Mouse (Mus musculus) heart, adult 2 months (tissue): Measurements from ENCODE around the gene Mobp. TPM values are rescaled to one million over a fixed set of nuclear protein-coding genes. Genes with fewer than 3 reads are reported as not detected.

Experiments
- DNase-seq, 2 experiments: peaks; one replicate each; pipeline ENCODE4 v3.0.0; 2021
- H3K27ac ChIP-seq: fragments of 200-600 bp; 2 replicates; pipeline ENCODE4 v1.8.1; 2022
- H3K27me3 ChIP-seq: fragments of 200-500 bp; 2 replicates; pipeline ENCODE4 v1.6.1; 2012; ENCODE audit warnings: mild to moderate bottlenecking, low read length, inconsistent platforms, mixed read lengths; ENCODE audit not compliant: control insufficient read depth, insufficient read depth
- H3K36me3 ChIP-seq: fragments of 200-500 bp; 2 replicates; pipeline ENCODE4 v1.6.1; 2012; ENCODE audit warnings: low read length, inconsistent platforms; ENCODE audit not compliant: control insufficient read depth, insufficient read depth
- H3K4me1 ChIP-seq: fragments of 200-500 bp; 2 replicates; pipeline ENCODE4 v1.6.1; 2011; ENCODE audit warnings: low read length; ENCODE audit not compliant: control insufficient read depth, insufficient read depth
- H3K4me3 ChIP-seq: fragments of 200-600 bp; 2 replicates; pipeline ENCODE4 v1.8.1; 2022
- H3K79me2 ChIP-seq: fragments of 200-500 bp; replicated peaks from 2 replicates; pipeline ENCODE4 v1.6.1; 2012; ENCODE audit warnings: mild to moderate bottlenecking, inconsistent platforms, low read length, moderate library complexity, mixed read lengths; ENCODE audit not compliant: control insufficient read depth, insufficient read depth
- H3K9ac ChIP-seq: fragments of 200-500 bp; 2 replicates; pipeline ENCODE4 v1.6.1; 2012; ENCODE audit warnings: low read depth, mild to moderate bottlenecking, control low read depth, inconsistent platforms, low read length, mixed read lengths
- CTCF ChIP-seq: fragments of 200-600 bp; IDR thresholded peaks from 2 replicates; pipeline ENCODE4 v1.8.1; 2022; ENCODE audit warnings: antibody characterized with exemption, mild to moderate bottlenecking, moderate library complexity
- EP300 ChIP-seq: fragments of 200-500 bp; IDR thresholded peaks from 2 replicates; pipeline ENCODE4 v1.6.1; 2011; ENCODE audit warnings: low read depth, low read length, control low read depth; ENCODE audit not compliant: insufficient read depth
- POLR2A ChIP-seq: fragments of 200-500 bp; IDR thresholded peaks from 2 replicates; pipeline ENCODE4 v1.6.1; 2011; ENCODE audit warnings: mild to moderate bottlenecking, low read depth, low read length, control low read depth; ENCODE audit not compliant: insufficient read depth
- WGBS: fragments of 180-500 bp; shearing (Covaris S2); methylation state at CpG from one replicate; pipeline ENCODE4 v1.1.7; 2018; 5-methylcytosine and 5-hydroxymethylcytosine counted together
- intact Hi-C: fragments of 180-260 bp; cut with DNase I; formaldehyde crosslinking; loops from one replicate; pipeline ENCODE4 v1.15.1; 2025
- polyA plus RNA-seq: library from polyadenylated mRNA; depleted of rRNA; stranded (reverse); fragments of >200 nt; gene quantifications from 2 replicates; pipeline ENCODE4 v1.2.3, GENCODE M21; 2012; rRNA removed
- total RNA-seq, 2 experiments: library from RNA; stranded (reverse); gene quantifications; 2 replicates each; pipeline ENCODE4 v1.2.3; 2021

Gene Mobp
- total and polyA plus RNA-seq, 3 experiments: not detected

- no peak for DNase-seq
- WGBS: 80% methylated on average over 17 of the region's 17 CpGs
- Histone ChIP-seq H3K4me1 (no peaks in the 10 kb centered on the region), H3K36me3 (no peaks in the 10 kb centered on the region), H3K4me3 (no peak overlapping the region), H3K27me3 (no peaks in the 10 kb centered on the region), H3K79me2 (no peaks in the 10 kb centered on the region), H3K9ac (no peak overlapping the region), H3K27ac (no peak overlapping the region)
- TF ChIP-seq CTCF: no peak
- TF ChIP-seq EP300: no peak
- intact Hi-C loops: no loop called here
These were observed 57.4 kb downstream of the Mobp start for GRCm38 (mm10) chr9:120206897-120207296.

DNA sequence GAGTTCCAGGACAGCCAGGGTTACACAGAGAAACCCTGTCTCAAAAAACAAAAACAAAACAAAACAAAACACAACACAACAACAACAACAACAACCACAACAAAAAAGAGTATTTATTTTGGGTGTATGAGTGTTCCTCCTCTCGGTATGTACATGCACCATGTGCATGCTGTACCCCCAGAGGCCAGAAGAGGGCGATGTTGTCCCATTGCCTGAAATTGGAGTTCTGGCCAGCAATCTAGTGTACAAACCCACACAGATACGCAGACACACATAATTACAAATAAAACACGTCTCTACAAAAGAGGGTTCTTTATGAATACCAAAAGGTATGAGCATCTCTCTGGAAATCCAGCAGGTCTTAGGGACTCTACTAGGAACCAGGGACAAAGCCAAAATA, 60.6 kb downstream of the Mobp start:
- TF ChIP-seq CTCF (peak; percentile 71), EP300 (no peak)
- H3K4me1 ChIP-seq: no peaks in the 10 kb centered on the region
- no peaks in the 10 kb centered on the region for H3K79me2 ChIP-seq
- no peak overlapping the region for H3K9ac ChIP-seq
- DNase-seq: peak in 1 of 2 experiments; percentile 43
- H3K27me3 ChIP-seq: no peaks in the 10 kb centered on the region
- no peaks in the 10 kb centered on the region for H3K36me3 ChIP-seq
- intact Hi-C loops: loop anchor here (5.0 kb wide), 1 partner anchor 167 kb away; no protein-coding TSS in a partner anchor
- H3K4me3 ChIP-seq: no peak overlapping the region
- no peak overlapping the region for H3K27ac ChIP-seq
- WGBS: 74% methylated on average over 4 of the region's 4 CpGs

DNA sequence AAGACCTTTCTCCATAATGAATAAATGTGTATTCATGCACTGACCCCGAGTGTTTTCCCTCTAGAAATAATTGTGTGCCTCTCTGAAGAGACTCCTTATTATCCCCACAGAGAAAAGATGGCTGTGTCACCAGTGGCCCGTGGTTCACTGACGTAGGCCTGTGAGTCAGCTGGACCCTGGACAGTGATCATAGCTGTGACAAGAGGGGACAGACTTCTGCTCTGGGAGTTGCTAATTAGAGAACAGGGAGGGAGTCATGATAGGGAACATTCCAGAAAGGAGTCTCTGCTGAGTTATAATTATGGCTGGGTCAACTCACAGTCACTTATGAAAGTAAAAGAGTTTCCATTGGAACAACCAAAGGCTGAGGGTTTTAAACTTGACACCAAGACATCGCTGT, 61.4 kb downstream of the Mobp start:
- Histone ChIP-seq H3K4me1 (no peaks in the 10 kb centered on the region), H3K79me2 (no peaks in the 10 kb centered on the region), H3K36me3 (no peaks in the 10 kb centered on the region), H3K4me3 (no peak overlapping the region), H3K27me3 (no peaks in the 10 kb centered on the region), H3K9ac (no peak overlapping the region), H3K27ac (peak overlapping the region; percentile 34; the same call in 1 of the 2 replicates)
- no peak for TF ChIP-seq CTCF
- no peak for TF ChIP-seq EP300
- no peak for TF ChIP-seq POLR2A
- no peak for DNase-seq
- 44% methylated on average over 4 of the region's 4 CpGs for WGBS
- intact Hi-C loops: loop anchor here (5.0 kb wide), 1 partner anchor 166 kb away; no protein-coding TSS in a partner anchor

- intact Hi-C loops: loop anchor here (5.0 kb wide), 1 partner anchor 164 kb away; no protein-coding TSS in a partner anchor
- Histone ChIP-seq H3K4me3 (no peak overlapping the region), H3K36me3 (no peaks in the 10 kb centered on the region), H3K27me3 (no peaks in the 10 kb centered on the region), H3K4me1 (no peaks in the 10 kb centered on the region), H3K9ac (no peak overlapping the region), H3K27ac (no peak overlapping the region), H3K79me2 (no peaks in the 10 kb centered on the region)
- no peak for DNase-seq
- 75% methylated on average over 6 of the region's 6 CpGs for WGBS
- TF ChIP-seq EP300 (no peak), POLR2A (no peak), CTCF (no peak)
These were observed 63.4 kb downstream of the Mobp start for GRCm38 (mm10) chr9:120212936-120213335.

DNA sequence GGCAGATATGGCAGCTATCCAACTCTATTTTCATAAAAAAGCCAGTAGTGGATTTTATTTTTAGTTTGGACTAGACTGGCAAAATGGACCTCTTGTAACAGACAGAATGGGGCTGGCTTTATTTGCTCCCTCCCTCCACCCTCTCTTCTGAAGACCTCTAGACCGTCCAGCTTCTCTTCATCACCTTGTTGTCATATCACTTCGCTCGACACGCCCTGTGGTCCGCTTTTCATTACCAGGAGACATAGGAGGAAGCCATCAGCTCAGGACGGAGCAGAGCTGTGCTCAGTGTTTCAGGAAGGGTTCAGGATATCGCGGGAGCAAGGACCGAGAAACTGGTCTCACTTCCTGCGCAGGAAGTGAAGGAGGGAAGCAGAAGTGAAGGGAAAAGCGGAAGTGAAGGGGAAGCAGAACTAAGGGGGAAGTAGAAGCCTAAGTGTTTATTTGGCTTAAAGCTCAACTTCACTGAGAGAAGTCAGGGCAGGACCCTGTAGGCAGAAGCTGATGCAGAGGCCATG, 65.5 kb downstream of the Mobp start:
- H3K27ac ChIP-seq: peak overlapping the region; percentile 31
- no peak overlapping the region for H3K9ac ChIP-seq
- no peaks in the 10 kb centered on the region for H3K79me2 ChIP-seq
- TF ChIP-seq EP300: no peak
- no peak for TF ChIP-seq CTCF
- no peak for TF ChIP-seq POLR2A
- no peaks in the 10 kb centered on the region; the same call in 1 of the 2 replicates for H3K4me1 ChIP-seq
- no peaks in the 10 kb centered on the region for H3K27me3 ChIP-seq
- intact Hi-C loops: loop anchor here (5.0 kb wide), 1 partner anchor 162 kb away; no protein-coding TSS in a partner anchor
- no peak for DNase-seq
- no peaks in the 10 kb centered on the region for H3K36me3 ChIP-seq
- no peak overlapping the region for H3K4me3 ChIP-seq
- 44% methylated on average over 11 of the region's 11 CpGs for WGBS

DNA sequence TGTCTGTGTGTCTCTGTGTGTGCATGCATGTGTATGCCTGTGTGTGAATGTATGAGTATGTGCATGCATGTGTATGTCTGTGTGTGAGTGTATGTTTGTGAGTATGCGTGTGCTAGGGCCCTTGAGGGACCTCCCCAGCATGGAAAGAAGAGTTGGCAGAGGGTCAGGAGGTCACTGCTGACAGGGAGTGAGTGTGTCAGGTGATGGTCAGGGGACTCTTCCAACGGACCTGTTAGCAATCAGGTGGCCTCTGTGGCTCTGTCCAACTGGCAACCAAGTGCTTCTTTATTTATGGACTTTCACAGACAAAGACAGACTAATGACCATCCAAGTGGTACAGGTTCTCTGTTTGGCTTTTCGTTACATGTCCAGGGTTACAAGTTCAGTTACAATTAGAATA, 69.9 kb downstream of the Mobp start:
- DNase-seq: peak; percentile 35 to 64
- 49% methylated on average over 3 of the region's 3 CpGs for WGBS

More for the DNA sequence above, 69.9 kb downstream of the Mobp start:
- H3K79me2 ChIP-seq: no peaks in the 10 kb centered on the region
- H3K4me1 ChIP-seq: no peaks in the 10 kb centered on the region; the same call in 1 of the 2 replicates
- H3K9ac ChIP-seq: no peak overlapping the region
- intact Hi-C loops: no loop called here
- peak overlapping the region; percentile 62 for H3K27ac ChIP-seq
- TF ChIP-seq POLR2A (no peak), CTCF (no peak), EP300 (peak; percentile 94)
- H3K4me3 ChIP-seq: no peak overlapping the region
- H3K27me3 ChIP-seq: no peaks in the 10 kb centered on the region
- H3K36me3 ChIP-seq: no peaks in the 10 kb centered on the region

Other genes with a start within 250 kb of the Mobp start
- gene Gorasp1, start 212.1 kb upstream of the Mobp start, total RNA-seq: 10 to 100 TPM; 32.2 to 35.9 TPM
- 16.8 and 25.0 TPM in 2 replicates for gene Gorasp1, start 212.1 kb upstream of the Mobp start, polyA plus RNA-seq
- gene Ttc21a, start 212.1 kb upstream of the Mobp start, total RNA-seq: not detected
- 0.70 TPM in 1 of 2 replicates, not detected in the other for gene Ttc21a, start 212.1 kb upstream of the Mobp start, polyA plus RNA-seq
- 10 to 100 TPM; 21.1 to 21.6 TPM for gene Csrnp1, start 165.0 kb upstream of the Mobp start, total RNA-seq
- gene Csrnp1, start 165.0 kb upstream of the Mobp start, polyA plus RNA-seq: 23.6 and 28.7 TPM in 2 replicates
- gene Xirp1, start 126.1 kb upstream of the Mobp start, total RNA-seq: 100 to 1,000 TPM; 118 to 133 TPM
- 55.5 and 72.8 TPM in 2 replicates for gene Xirp1, start 126.1 kb upstream of the Mobp start, polyA plus RNA-seq
- 1 to 10 TPM; 1.2 to 3.7 TPM for gene Cx3cr1, start 79.8 kb upstream of the Mobp start, total RNA-seq
- gene Cx3cr1, start 79.8 kb upstream of the Mobp start, polyA plus RNA-seq: 4.4 and 6.4 TPM in 2 replicates
- gene Ccr8, start 57.6 kb upstream of the Mobp start, total RNA-seq: not detected
- gene Ccr8, start 57.6 kb upstream of the Mobp start, polyA plus RNA-seq: not detected in 2 replicates
- 10 to 100 TPM; 18.4 to 22.7 TPM for gene Slc25a38, start 39.3 kb upstream of the Mobp start, total RNA-seq
- gene Slc25a38, start 39.3 kb upstream of the Mobp start, polyA plus RNA-seq: 29.1 and 32.1 TPM in 2 replicates
- 100 to 1,000 TPM; 457 to 528 TPM for gene Rpsa, start 22.0 kb upstream of the Mobp start, total RNA-seq
- gene Rpsa, start 22.0 kb upstream of the Mobp start, polyA plus RNA-seq: 1,018 and 1,107 TPM in 2 replicates
- gene Myrip, start 151.8 kb downstream of the Mobp start, total RNA-seq: 1 to 10 TPM; 5.4 to 6.2 TPM
- 1.5 and 1.8 TPM in 2 replicates for gene Myrip, start 151.8 kb downstream of the Mobp start, polyA plus RNA-seq